Mouse (Mus musculus) forebrain, embryonic 11.5 days (tissue): Measurements from ENCODE around the gene Susd4. TPM values are rescaled to one million over a fixed set of nuclear protein-coding genes. Genes with fewer than 3 reads are reported as not detected.

ENCODE experiments used
- ATAC-seq: fragments of 200-750 bp; cut with Nextera tagmentation; replicated peaks from 2 replicates; pipeline ENCODE4 v1.8.0; 2017; ENCODE audit warnings: moderate TSS enrichment; ENCODE audit not compliant: low FRiP score
- DNase-seq: peaks from one replicate; pipeline ENCODE4 v3.0.0-alpha.2; 2017; ENCODE audit warnings: low spot score
- H3K27ac ChIP-seq: fragments of 300-500 bp; sonication (generic); 2 replicates; pipeline ENCODE4 v1.5.1; 2014; ENCODE audit warnings: low read depth, low read length
- H3K27me3 ChIP-seq: fragments of 300-500 bp; sonication (generic); 2 replicates; pipeline ENCODE4 v1.6.1; 2014; ENCODE audit warnings: mild to moderate bottlenecking, low read length, mixed read lengths; ENCODE audit not compliant: control insufficient read depth, insufficient read depth
- H3K36me3 ChIP-seq: fragments of 300-500 bp; sonication (generic); 2 replicates; pipeline ENCODE4 v1.6.1; 2014; ENCODE audit warnings: mild to moderate bottlenecking, low read length, moderate library complexity, mixed read lengths; ENCODE audit not compliant: control insufficient read depth, insufficient read depth
- H3K4me1 ChIP-seq: fragments of 300-500 bp; sonication (generic); replicated peaks from 2 replicates; pipeline ENCODE4 v1.6.1; 2014; ENCODE audit warnings: low read length, mixed read lengths; ENCODE audit not compliant: control insufficient read depth, insufficient read depth
- H3K4me2 ChIP-seq: fragments of 300-500 bp; sonication (generic); 2 replicates; pipeline ENCODE4 v1.6.1; 2014; ENCODE audit warnings: low read depth, mild to moderate bottlenecking, low read length, moderate library complexity, mixed read lengths; ENCODE audit not compliant: severe bottlenecking
- H3K4me3 ChIP-seq: fragments of 300-500 bp; sonication (generic); 2 replicates; pipeline ENCODE4 v1.5.1; 2014; ENCODE audit warnings: low read depth, low read length
- H3K9ac ChIP-seq: fragments of 300-500 bp; sonication (generic); 2 replicates; pipeline ENCODE4 v1.6.1; 2014; ENCODE audit warnings: low read length
- H3K9me3 ChIP-seq: fragments of 300-500 bp; sonication (generic); 2 replicates; pipeline ENCODE4 v1.6.1; 2016; ENCODE audit warnings: low read length, mixed read lengths; ENCODE audit not compliant: control insufficient read depth
- WGBS: fragments of 180-500 bp; shearing (Covaris S2); extraction: QIAGEN DNeasy Blood & Tissue Kit; methylation state at CpG from one replicate; pipeline ENCODE4 v1.1.7; 2014; 5-methylcytosine and 5-hydroxymethylcytosine counted together
- polyA plus RNA-seq: library from polyadenylated mRNA; unstranded; fragments of >200 nt; fragmentation: Nextera tagmentation; extraction: Ambion mirVana; gene quantifications from 2 replicates; pipeline ENCODE4 v1.2.1, GENCODE M21; 2014

Susd4 gene
- polyA plus RNA-seq, 1 experiment from 2014 or later = 14.4 TPM

- no peak for DNase-seq
- no peak within 1 kb of the TSS for H3K4me2 ChIP-seq
- H3K9ac ChIP-seq = no peak within 1 kb of the TSS
- no peaks in the 10 kb centered on the region for H3K27me3 ChIP-seq
- H3K27ac ChIP-seq = no peak within 1 kb of the TSS
- no peak within 1 kb of the TSS for H3K4me3 ChIP-seq
- ATAC-seq = no peak
- H3K36me3 ChIP-seq = no peaks in the 10 kb centered on the region
- H3K9me3 ChIP-seq = no peaks in the 10 kb centered on the region
- no peaks in the 10 kb centered on the region for H3K4me1 ChIP-seq
- WGBS = 87% methylated on average over 9 of the region's 9 CpGs
These were observed 14.6 kb upstream of the Susd4 start, which contains the start of gene Ccdc185 for GRCm38 (mm10) chr1:182749080-182749479. Gene Ccdc185 (minus strand): TSS chr1:182749180.

- 69% methylated on average over 8 of the region's 8 CpGs for WGBS
- no peaks in the 10 kb centered on the region for H3K36me3 ChIP-seq
- DNase-seq = no peak
- no peaks in the 10 kb centered on the region for H3K27me3 ChIP-seq
- H3K9ac ChIP-seq = no peak overlapping the region
- H3K4me1 ChIP-seq = no peaks in the 10 kb centered on the region
- no peak for ATAC-seq
- no peak overlapping the region for H3K4me2 ChIP-seq
- H3K27ac ChIP-seq = no peak overlapping the region
- no peaks in the 10 kb centered on the region for H3K9me3 ChIP-seq
- no peak overlapping the region for H3K4me3 ChIP-seq
These were observed 12.4 kb upstream of the Susd4 start for GRCm38 (mm10) chr1:182751301-182751700.

GRCm38 (mm10) chr1:182753694-182754093 lies 10.0 kb upstream of the Susd4 start:
- Histone ChIP-seq H3K27me3 (no peaks in the 10 kb centered on the region), H3K4me3 (no peak overlapping the region), H3K9me3 (no peaks in the 10 kb centered on the region), H3K27ac (no peak overlapping the region), H3K4me2 (no peak overlapping the region), H3K4me1 (no peaks in the 10 kb centered on the region), H3K36me3 (no peaks in the 10 kb centered on the region), H3K9ac (no peak overlapping the region)
- DNase-seq = no peak
- WGBS = 84% methylated on average over 8 of the region's 8 CpGs
- ATAC-seq = no peak

DNA sequence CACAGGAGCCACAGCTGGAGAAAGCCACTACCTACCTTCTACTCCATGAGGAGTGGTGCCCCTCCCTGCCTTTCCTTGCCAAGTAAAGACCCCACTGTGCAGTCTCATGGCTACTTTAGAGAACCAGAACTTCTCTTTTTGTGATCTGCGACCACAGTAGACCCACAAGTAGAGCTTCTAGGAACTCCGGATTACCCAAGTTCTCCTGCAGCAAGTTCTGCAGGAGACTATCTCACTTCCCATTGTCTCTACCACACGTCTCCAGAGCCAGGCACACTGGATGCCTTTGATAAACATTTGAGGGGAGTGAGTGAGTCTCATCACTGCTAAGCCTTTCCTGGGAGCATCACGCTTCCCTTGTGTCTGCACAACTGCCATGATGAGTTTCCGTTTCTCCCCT lies 8.8 kb upstream of the Susd4 start:
- Histone ChIP-seq H3K4me1 (no peaks in the 10 kb centered on the region), H3K9ac (no peak overlapping the region), H3K4me2 (no peak overlapping the region), H3K27ac (no peak overlapping the region), H3K4me3 (no peak overlapping the region), H3K9me3 (no peaks in the 10 kb centered on the region), H3K27me3 (no peaks in the 10 kb centered on the region), H3K36me3 (no peaks in the 10 kb centered on the region)
- DNase-seq (no peak), ATAC-seq (no peak)
- 83% methylated on average over 5 of the region's 5 CpGs for WGBS

- Histone ChIP-seq H3K4me2 (no peak overlapping the region), H3K27me3 (peaks cover 9% of the 10 kb centered on the region), H3K4me3 (no peak overlapping the region), H3K4me1 (peaks cover 3% of the 10 kb centered on the region), H3K9me3 (no peaks in the 10 kb centered on the region), H3K27ac (no peak overlapping the region), H3K36me3 (no peaks in the 10 kb centered on the region), H3K9ac (no peak overlapping the region)
- ATAC-seq (no peak), DNase-seq (no peak)
- 92% methylated on average over 1 of the region's 1 CpGs for whole genome bisulfite sequencing
These were observed 4.9 kb upstream of the Susd4 start for GRCm38 (mm10) chr1:182758783-182759182.

DNA sequence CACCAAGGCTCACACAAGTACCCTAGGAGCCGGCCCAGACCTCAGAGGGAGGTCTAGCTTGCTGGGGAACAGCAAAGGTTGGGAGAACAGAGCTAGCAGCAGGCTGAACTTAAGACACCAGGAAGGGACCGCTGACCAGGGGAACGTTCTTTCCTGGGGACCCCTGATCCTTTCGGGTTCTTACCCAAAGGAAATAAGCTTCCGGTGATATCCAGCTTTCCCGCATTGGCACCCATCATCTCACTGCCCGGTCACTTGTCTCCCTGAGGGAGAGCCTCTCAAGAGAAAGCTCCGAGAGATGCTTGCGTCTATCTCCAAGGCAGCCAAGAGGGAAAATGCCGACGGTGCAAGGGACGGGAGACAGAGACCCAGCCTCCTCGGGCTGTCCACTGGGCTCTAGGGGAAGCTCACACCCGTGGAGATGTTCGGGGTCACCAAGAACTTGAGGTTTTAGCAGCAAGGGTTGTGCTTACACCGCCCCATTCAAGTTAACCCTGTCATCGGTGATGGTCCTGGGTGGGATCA lies 407 bp upstream of the Susd4 start:
- no peak overlapping the region; the same call in 1 of the 2 replicates for H3K27ac ChIP-seq
- no peaks in the 10 kb centered on the region for H3K36me3 ChIP-seq
- H3K4me1 ChIP-seq = peaks cover 7% of the 10 kb centered on the region
- peak overlapping the region; percentile 96 for H3K4me2 ChIP-seq
- WGBS = 7% methylated on average over 17 of the region's 17 CpGs
- peak overlapping the region; percentile 50 for H3K4me3 ChIP-seq
- H3K9ac ChIP-seq = peak overlapping the region; percentile 57
- DNase-seq = peak; percentile 57
- H3K27me3 ChIP-seq = peaks cover 14% of the 10 kb centered on the region
- ATAC-seq = no peak
- H3K9me3 ChIP-seq = no peaks in the 10 kb centered on the region

DNA sequence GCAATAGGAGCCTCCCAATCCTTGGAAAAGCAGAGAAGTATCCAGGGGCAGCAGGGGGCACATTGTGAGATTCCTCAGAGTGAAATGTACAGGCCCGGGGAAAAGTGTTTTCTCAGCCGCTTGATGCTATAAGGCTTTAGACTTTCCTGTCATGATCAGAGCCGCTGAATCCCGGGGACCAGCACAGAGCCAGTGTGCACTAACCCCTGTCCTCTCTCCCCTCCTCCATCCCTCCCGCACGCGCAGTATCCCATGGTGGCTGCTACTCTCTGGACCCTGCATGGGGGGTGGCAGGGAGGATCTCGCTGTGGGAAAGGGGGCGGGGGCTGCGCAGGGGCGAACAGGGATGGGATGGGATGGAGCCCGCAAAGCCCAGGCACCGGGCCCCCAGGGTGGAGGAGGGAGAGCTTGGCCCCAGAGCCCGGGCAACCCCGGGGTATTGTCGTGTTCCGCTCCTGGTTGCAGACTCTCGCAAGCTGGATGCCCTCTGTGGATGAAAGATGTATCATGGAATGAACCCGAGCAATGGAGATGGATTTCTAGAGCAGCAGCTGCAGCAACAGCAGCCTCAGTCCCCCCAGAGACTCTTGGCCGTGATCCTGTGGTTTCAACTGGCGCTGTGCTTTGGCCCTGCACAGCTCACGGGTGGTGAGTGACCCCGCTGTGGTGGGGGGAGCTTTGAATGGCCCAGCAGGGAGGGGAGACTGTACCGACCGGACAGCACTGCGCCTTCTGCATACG lies 1.1 kb downstream of the Susd4 start:
- H3K36me3 ChIP-seq = no peaks in the 10 kb centered on the region
- DNase-seq = peak; percentile 74
- H3K27me3 ChIP-seq = peaks cover 14% of the 10 kb centered on the region
- peak; percentile 78 for ATAC-seq
- WGBS = 1% methylated on average over 27 of the region's 27 CpGs
- peak overlapping the region; percentile 50 for H3K4me3 ChIP-seq
- peak overlapping the region; percentile 57 for H3K9ac ChIP-seq
- no peak overlapping the region for H3K27ac ChIP-seq
- peak overlapping the region; percentile 96 for H3K4me2 ChIP-seq
- peaks cover 7% of the 10 kb centered on the region for H3K4me1 ChIP-seq
- no peaks in the 10 kb centered on the region for H3K9me3 ChIP-seq

GRCm38 (mm10) chr1:182775576-182775975 lies 11.9 kb downstream of the Susd4 start:
- no peak overlapping the region for H3K9ac ChIP-seq
- no peaks in the 10 kb centered on the region; the same call in 1 of the 2 replicates for H3K4me1 ChIP-seq
- H3K27ac ChIP-seq = no peak overlapping the region
- DNase-seq (peak; percentile 13), ATAC-seq (no peak)
- H3K4me2 ChIP-seq = no peak overlapping the region
- H3K36me3 ChIP-seq = no peaks in the 10 kb centered on the region
- H3K27me3 ChIP-seq = no peaks in the 10 kb centered on the region
- 91% methylated on average over 7 of the region's 7 CpGs for WGBS
- H3K9me3 ChIP-seq = no peaks in the 10 kb centered on the region
- H3K4me3 ChIP-seq = no peak overlapping the region
